Mouse (Mus musculus) lung, embryonic 14.5 days (tissue): ENCODE measurements at regions not wholly inside any gene's neighbourhood (a gene's known extent, or its start where the extent isn't known, plus 50 kb on each side); places are given as distances from the start of the nearest gene placed in this dataset.

ENCODE experiments used
- ATAC-seq: fragments of 200-750 bp; cut with Nextera tagmentation; 2 replicates; pipeline ENCODE4 v1.8.0; 2017; ENCODE audit warnings: mild to moderate bottlenecking, moderate TSS enrichment, moderate library complexity; ENCODE audit not compliant: insufficient read depth
- DNase-seq: peaks from one replicate; pipeline ENCODE4 v3.0.0-alpha.2; 2015
- H3K27ac ChIP-seq: fragments of 300-500 bp; sonication (generic); 2 replicates; pipeline ENCODE4 v1.5.1; 2014; ENCODE audit warnings: low read depth, mild to moderate bottlenecking, moderate library complexity
- H3K27me3 ChIP-seq: fragments of 300-500 bp; sonication (generic); 2 replicates; pipeline ENCODE4 v1.6.1; 2014; ENCODE audit warnings: low read length, control low read depth; ENCODE audit not compliant: insufficient read depth
- H3K36me3 ChIP-seq: fragments of 300-500 bp; sonication (generic); 2 replicates; pipeline ENCODE4 v1.6.1; 2014; ENCODE audit warnings: control low read depth; ENCODE audit not compliant: insufficient read depth
- H3K4me1 ChIP-seq: fragments of 300-500 bp; sonication (generic); 2 replicates; pipeline ENCODE4 v1.6.1; 2014; ENCODE audit warnings: antibody characterized with exemption, control low read depth; ENCODE audit not compliant: insufficient read depth
- H3K4me2 ChIP-seq: fragments of 300-500 bp; sonication (generic); 2 replicates; pipeline ENCODE4 v1.6.1; 2014; ENCODE audit warnings: mild to moderate bottlenecking
- H3K4me3 ChIP-seq: fragments of 300-500 bp; sonication (generic); 2 replicates; pipeline ENCODE4 v1.5.1; 2014; ENCODE audit warnings: low read depth, low read length
- H3K9ac ChIP-seq: fragments of 300-500 bp; sonication (generic); 2 replicates; pipeline ENCODE4 v1.6.1; 2014
- H3K9me3 ChIP-seq: fragments of 300-500 bp; sonication (generic); 2 replicates; pipeline ENCODE4 v1.6.1; 2016; ENCODE audit warnings: low read depth, low read length, control low read depth
- CTCF ChIP-seq: IDR thresholded peaks from 2 replicates; pipeline ENCODE4 v1.5.1; 2016; ENCODE audit warnings: antibody characterized with exemption, low read depth
- WGBS: fragments of 180-500 bp; shearing (Covaris S2); extraction: QIAGEN DNeasy Blood & Tissue Kit; methylation state at CpG from one replicate; pipeline ENCODE4 v1.1.7; 2014; 5-methylcytosine and 5-hydroxymethylcytosine counted together

GRCm38 (mm10) chrX:11926868-11927535 lies 233.2 kb downstream of the Bcor start:
- TF ChIP-seq CTCF = no peak
- Histone ChIP-seq H3K4me3 (no peak overlapping the region), H3K36me3 (no peaks in the 10 kb centered on the region), H3K27me3 (no peaks in the 10 kb centered on the region), H3K4me2 (no peak overlapping the region), H3K4me1 (0 out of 2 replicates have a peak, but pooled peaks cover 3% of the 10 kb centered on the region), H3K27ac (no peak overlapping the region), H3K9me3 (no peaks in the 10 kb centered on the region), H3K9ac (no peak overlapping the region)
- WGBS = 49% methylated on average over 10 of the region's 10 CpGs
- no peak for ATAC-seq
- no peak for DNase-seq

GRCm38 (mm10) chrX:11929448-11929847 lies 230.7 kb downstream of the Bcor start:
- WGBS = 56% methylated on average over 6 of the region's 6 CpGs
- H3K27ac ChIP-seq = no peak overlapping the region
- no peak overlapping the region for H3K4me2 ChIP-seq
- no peak for ATAC-seq
- no peak overlapping the region for H3K9ac ChIP-seq
- H3K4me1 ChIP-seq = 0 out of 2 replicates have a peak, but pooled peaks cover 3% of the 10 kb centered on the region
- no peaks in the 10 kb centered on the region for H3K27me3 ChIP-seq
- no peaks in the 10 kb centered on the region for H3K9me3 ChIP-seq
- no peak for TF ChIP-seq CTCF
- H3K36me3 ChIP-seq = no peaks in the 10 kb centered on the region
- no peak overlapping the region for H3K4me3 ChIP-seq
- peak; percentile 37 for DNase-seq

DNA sequence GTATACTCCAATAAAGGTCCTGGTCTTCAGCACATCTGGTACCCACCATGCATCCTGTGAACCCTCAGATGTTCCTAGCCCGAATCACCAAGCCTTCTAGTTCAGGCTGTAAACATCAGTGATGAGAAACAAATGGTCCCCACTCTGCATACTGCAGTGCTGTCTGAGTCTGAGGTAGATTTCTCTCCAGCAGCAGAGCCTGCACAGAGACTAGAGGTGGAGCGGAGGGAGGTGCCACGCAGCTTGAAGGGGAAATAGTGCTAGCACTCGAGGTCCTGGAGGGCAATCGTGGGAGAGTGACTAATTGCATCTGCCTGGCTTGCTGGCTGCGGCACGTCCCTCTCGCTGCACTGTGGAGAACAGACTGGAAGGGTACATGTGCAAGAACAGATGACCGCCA lies 228.7 kb downstream of the Bcor start:
- no peak for ATAC-seq
- H3K9me3 ChIP-seq = no peaks in the 10 kb centered on the region
- H3K9ac ChIP-seq = no peak overlapping the region
- H3K27ac ChIP-seq = no peak overlapping the region
- no peak for TF ChIP-seq CTCF
- no peak overlapping the region for H3K4me2 ChIP-seq
- no peak overlapping the region for H3K4me3 ChIP-seq
- WGBS = 34% methylated on average over 9 of the region's 9 CpGs
- DNase-seq = peak; percentile 38
- 0 out of 2 replicates have a peak, but pooled peaks cover 3% of the 10 kb centered on the region for H3K4me1 ChIP-seq
- H3K36me3 ChIP-seq = no peaks in the 10 kb centered on the region
- H3K27me3 ChIP-seq = no peaks in the 10 kb centered on the region

DNA sequence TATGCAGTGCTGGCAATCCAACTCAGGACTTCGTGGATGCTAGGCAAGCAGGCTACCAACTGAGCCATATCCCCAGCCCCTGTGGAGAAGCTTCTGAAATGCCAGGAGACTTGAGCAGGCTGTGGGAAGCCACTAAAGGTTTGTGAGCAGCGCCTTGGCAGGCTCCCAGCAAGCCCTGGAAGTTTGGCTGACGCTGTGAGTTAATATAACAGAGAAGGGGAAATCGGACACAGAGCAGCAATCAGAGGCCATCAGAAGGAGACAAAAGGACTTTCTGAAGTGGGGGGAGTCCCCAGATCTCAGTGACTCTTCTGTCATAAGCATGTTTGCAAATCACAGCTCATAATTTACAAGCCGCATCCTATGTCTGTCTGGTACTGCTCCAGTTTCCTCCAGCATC lies 224.8 kb downstream of the Bcor start:
- Histone ChIP-seq H3K4me2 (no peak overlapping the region), H3K9ac (no peak overlapping the region), H3K4me3 (no peak overlapping the region), H3K27ac (no peak overlapping the region), H3K9me3 (no peaks in the 10 kb centered on the region), H3K27me3 (no peaks in the 10 kb centered on the region), H3K4me1 (0 out of 2 replicates have a peak, but pooled peaks cover 3% of the 10 kb centered on the region), H3K36me3 (no peaks in the 10 kb centered on the region)
- peak; percentile 87 for ATAC-seq
- no peak for TF ChIP-seq CTCF
- 33% methylated on average over 5 of the region's 5 CpGs for WGBS
- peak; percentile 92 for DNase-seq

DNA sequence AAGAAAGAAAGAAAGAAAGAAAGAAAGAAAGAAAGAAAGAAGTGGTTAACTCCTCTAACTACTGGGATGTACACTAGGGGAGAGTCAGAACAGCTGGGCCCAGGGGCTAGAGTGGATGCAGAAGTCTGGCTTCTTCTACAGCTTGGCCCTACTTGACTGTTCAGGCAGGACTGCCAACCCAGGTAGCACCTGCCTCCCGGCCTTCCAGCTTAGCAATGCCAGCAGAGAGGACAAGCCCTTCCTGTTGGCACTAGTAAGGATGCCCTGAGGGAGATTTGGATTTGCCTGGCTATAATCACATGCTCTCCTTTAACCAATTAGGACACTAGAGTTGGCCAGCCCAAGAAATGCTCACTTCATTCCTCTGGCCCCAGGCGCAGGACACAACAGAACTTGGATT lies 219.9 kb downstream of the Bcor start:
- Histone ChIP-seq H3K4me2 (no peak overlapping the region), H3K4me3 (no peak overlapping the region), H3K9ac (no peak overlapping the region), H3K4me1 (0 out of 2 replicates have a peak, but pooled peaks cover 8% of the 10 kb centered on the region), H3K36me3 (no peaks in the 10 kb centered on the region), H3K27me3 (no peaks in the 10 kb centered on the region), H3K27ac (no peak overlapping the region), H3K9me3 (no peaks in the 10 kb centered on the region)
- no peak for TF ChIP-seq CTCF
- no peak for ATAC-seq
- WGBS = 89% methylated on average over 2 of the region's 2 CpGs
- no peak for DNase-seq

- no peak overlapping the region for H3K4me2 ChIP-seq
- H3K4me3 ChIP-seq = no peak overlapping the region
- H3K36me3 ChIP-seq = no peaks in the 10 kb centered on the region
- ATAC-seq (peak; percentile 73), DNase-seq (peak; percentile 75)
- no peaks in the 10 kb centered on the region for H3K27me3 ChIP-seq
- H3K9me3 ChIP-seq = no peaks in the 10 kb centered on the region
- no peak for TF ChIP-seq CTCF
- H3K9ac ChIP-seq = no peak overlapping the region
- H3K27ac ChIP-seq = no peak overlapping the region
- H3K4me1 ChIP-seq = 0 out of 2 replicates have a peak, but pooled peaks cover 8% of the 10 kb centered on the region
- 19% methylated on average over 10 of the region's 10 CpGs for WGBS
Observed at GRCm38 (mm10) chrX:11943367-11943766, 216.8 kb downstream of the Bcor start.

- WGBS = 30% methylated on average over 6 of the region's 6 CpGs
- H3K4me2 ChIP-seq = no peak overlapping the region
- no peak overlapping the region for H3K9ac ChIP-seq
- no peak overlapping the region for H3K4me3 ChIP-seq
- DNase-seq = no peak
- no peaks in the 10 kb centered on the region for H3K27me3 ChIP-seq
- H3K4me1 ChIP-seq = 0 out of 2 replicates have a peak, but pooled peaks cover 8% of the 10 kb centered on the region
- no peak overlapping the region for H3K27ac ChIP-seq
- TF ChIP-seq CTCF = no peak
- ATAC-seq = no peak
- no peaks in the 10 kb centered on the region for H3K36me3 ChIP-seq
- H3K9me3 ChIP-seq = no peaks in the 10 kb centered on the region
Observed at GRCm38 (mm10) chrX:11944574-11944973, 215.6 kb downstream of the Bcor start.
